Mouse (Mus musculus) midbrain, postnatal 0 days (tissue): ENCODE data around the gene Rcc2. TPM values are rescaled to one million over a fixed set of nuclear protein-coding genes. Genes with fewer than 3 reads are reported as not detected.
A peak's percentile ranks its signal among the peaks of the same experiment; 100 is the strongest.

Experiments
- ATAC-seq: fragments of 200-750 bp; cut with Nextera tagmentation; 2 replicates; pipeline ENCODE4 v1.8.0; 2017; ENCODE audit warnings: moderate number of reproducible peaks, mild to moderate bottlenecking, moderate TSS enrichment, moderate library complexity; ENCODE audit not compliant: low FRiP score
- DNase-seq: peaks from one replicate; pipeline ENCODE4 v3.0.0-alpha.2; 2015; ENCODE audit warnings: low spot score
- H3K27ac ChIP-seq: fragments of 300-500 bp; sonication (generic); 2 replicates; pipeline ENCODE4 v1.5.1; 2014; ENCODE audit warnings: low read depth, mild to moderate bottlenecking, low read length, mixed read lengths
- H3K27me3 ChIP-seq: fragments of 300-500 bp; sonication (generic); 2 replicates; pipeline ENCODE4 v1.6.1; 2014; ENCODE audit warnings: low read length, control low read depth, mixed read lengths; ENCODE audit not compliant: insufficient read depth
- H3K36me3 ChIP-seq: fragments of 300-500 bp; sonication (generic); 2 replicates; pipeline ENCODE4 v1.6.1; 2014; ENCODE audit warnings: low read length, control low read depth, mixed read lengths; ENCODE audit not compliant: insufficient read depth
- H3K4me1 ChIP-seq: fragments of 300-500 bp; sonication (generic); 2 replicates; pipeline ENCODE4 v1.6.1; 2014; ENCODE audit warnings: mild to moderate bottlenecking, control low read depth, antibody characterized with exemption, low read length, mixed read lengths; ENCODE audit not compliant: insufficient read depth
- H3K4me2 ChIP-seq: fragments of 300-500 bp; sonication (generic); 2 replicates; pipeline ENCODE4 v1.6.1; 2014; ENCODE audit warnings: low read depth, mild to moderate bottlenecking, low read length, mixed read lengths; ENCODE audit not compliant: poor library complexity, severe bottlenecking
- H3K4me3 ChIP-seq: fragments of 300-500 bp; sonication (generic); 2 replicates; pipeline ENCODE4 v1.5.1; 2014; ENCODE audit warnings: low read depth, mild to moderate bottlenecking, low read length, moderate library complexity
- H3K9ac ChIP-seq: fragments of 300-500 bp; sonication (generic); replicated peaks from 2 replicates; pipeline ENCODE4 v1.6.1; 2014; ENCODE audit warnings: mild to moderate bottlenecking, low read length, moderate library complexity, mixed read lengths; ENCODE audit not compliant: poor library complexity, severe bottlenecking
- H3K9me3 ChIP-seq: fragments of 300-500 bp; sonication (generic); 2 replicates; pipeline ENCODE4 v1.6.1; 2016; ENCODE audit warnings: low read length, control low read depth
- CTCF ChIP-seq: IDR thresholded peaks from 2 replicates; pipeline ENCODE4 v1.5.1; 2016; ENCODE audit warnings: antibody characterized with exemption, mild to moderate bottlenecking
- WGBS: fragments of 180-500 bp; shearing (Covaris S2); extraction: QIAGEN DNeasy Blood & Tissue Kit; methylation state at CpG from one replicate; pipeline ENCODE4 v1.1.7; 2014; 5-methylcytosine and 5-hydroxymethylcytosine counted together
- polyA plus RNA-seq: library from polyadenylated mRNA; unstranded; fragments of >200 nt; fragmentation: Nextera tagmentation; extraction: Ambion mirVana; gene quantifications from 2 replicates; pipeline ENCODE4 v1.2.1, GENCODE M21; 2015
- total RNA-seq: library from RNA; depleted of rRNA; stranded (reverse); fragments of >200 nt; gene quantifications from 2 replicates; pipeline ENCODE4 v1.2.3, GENCODE M21; 2014

The Rcc2 gene
- total and polyA plus RNA-seq, 2 experiments from 2014 or later: 13.2 to 51.2 TPM

DNA sequence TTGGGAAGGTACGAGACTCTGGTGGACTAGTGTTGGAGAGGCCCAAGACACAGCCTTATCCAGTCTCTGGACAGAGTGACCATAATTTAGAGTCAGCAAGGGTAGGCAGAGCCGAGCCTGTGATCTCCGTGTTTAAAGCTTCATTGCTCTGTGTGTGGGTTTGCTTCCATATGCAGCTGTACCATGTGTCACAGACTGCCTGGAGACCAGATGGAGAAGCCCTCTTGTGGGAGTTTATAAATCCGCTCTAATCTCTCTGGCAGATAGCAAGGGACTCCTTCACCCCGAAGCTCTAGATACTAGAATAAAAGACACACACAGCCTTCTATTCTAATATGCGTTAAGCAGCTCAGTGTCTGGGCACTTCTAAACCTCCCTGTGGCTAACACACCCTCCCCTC, 24.4 kb downstream of the Rcc2 start:
- 32% methylated on average over 6 of the region's 6 CpGs for whole genome bisulfite sequencing
- H3K4me2 ChIP-seq: no peak overlapping the region
- H3K27ac ChIP-seq: no peak overlapping the region
- no peaks in the 10 kb centered on the region for H3K9me3 ChIP-seq
- H3K27me3 ChIP-seq: no peaks in the 10 kb centered on the region
- 0 out of 2 replicates have a peak, but pooled peaks have one; percentile 20 for ATAC-seq
- no peak overlapping the region for H3K9ac ChIP-seq
- TF ChIP-seq CTCF: peak; percentile 44
- H3K4me3 ChIP-seq: no peak overlapping the region
- peak; percentile 46 for DNase-seq
- no peaks in the 10 kb centered on the region for H3K4me1 ChIP-seq
- H3K36me3 ChIP-seq: peaks cover 30% of the 10 kb centered on the region

DNA sequence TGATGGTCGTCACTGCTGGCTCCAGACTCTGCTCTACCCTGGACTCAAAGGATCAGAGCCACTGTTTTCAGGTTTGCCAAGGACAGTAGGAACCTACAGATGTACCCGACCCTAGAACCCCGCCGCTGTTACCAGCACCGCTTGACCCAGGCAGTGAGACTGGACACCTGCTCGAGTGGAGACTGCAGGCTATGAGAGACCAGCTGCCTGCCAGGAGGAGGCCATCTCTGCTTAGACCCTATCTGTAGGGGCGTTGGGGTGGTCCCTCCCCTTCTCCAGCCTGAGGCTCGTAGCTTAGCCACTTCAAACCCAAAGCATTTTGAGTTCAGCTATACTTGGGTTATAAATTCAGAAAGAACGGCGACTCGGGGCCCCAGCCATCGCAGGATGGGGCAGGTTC, 26.6 kb downstream of the Rcc2 start:
- Histone ChIP-seq H3K9ac (no peak overlapping the region), H3K9me3 (no peaks in the 10 kb centered on the region), H3K27ac (no peak overlapping the region), H3K27me3 (no peaks in the 10 kb centered on the region), H3K4me2 (no peak overlapping the region), H3K36me3 (peaks cover 8% of the 10 kb centered on the region), H3K4me1 (no peaks in the 10 kb centered on the region), H3K4me3 (no peak overlapping the region)
- WGBS: 85% methylated on average over 12 of the region's 12 CpGs
- DNase-seq (no peak), ATAC-seq (no peak)
- TF ChIP-seq CTCF: no peak

DNA sequence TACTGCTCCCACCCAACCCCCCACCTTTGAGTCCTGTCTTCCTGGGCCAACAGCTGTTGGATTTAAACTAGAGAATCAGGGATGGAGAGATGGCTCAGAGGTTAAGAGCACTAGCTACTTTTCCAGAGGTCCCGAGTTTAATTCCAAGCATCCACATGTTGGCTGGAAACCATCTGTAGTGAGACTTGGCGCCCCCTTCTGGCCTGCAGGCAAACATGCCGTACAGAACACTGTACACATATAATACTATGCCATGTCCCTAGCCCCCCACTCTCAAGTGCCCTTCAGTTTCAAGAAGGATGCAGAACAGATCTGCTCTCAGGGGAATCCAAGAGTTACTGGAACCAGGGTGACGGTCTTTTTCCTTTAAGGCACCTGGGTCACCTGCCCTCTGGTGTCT, 31.3 kb downstream of the Rcc2 start:
- H3K9me3 ChIP-seq: no peaks in the 10 kb centered on the region
- 77% methylated on average over 4 of the region's 4 CpGs for whole genome bisulfite sequencing
- H3K27ac ChIP-seq: no peak overlapping the region
- no peak for ATAC-seq
- no peaks in the 10 kb centered on the region for H3K27me3 ChIP-seq
- H3K9ac ChIP-seq: no peak overlapping the region
- no peaks in the 10 kb centered on the region for H3K36me3 ChIP-seq
- no peak overlapping the region for H3K4me2 ChIP-seq
- no peaks in the 10 kb centered on the region for H3K4me1 ChIP-seq
- DNase-seq: no peak
- H3K4me3 ChIP-seq: no peak overlapping the region
- peak; percentile 25 for TF ChIP-seq CTCF

GRCm38 (mm10) chr4:140732871-140733270, 32.5 kb downstream of the Rcc2 start:
- Histone ChIP-seq H3K27ac (no peak overlapping the region), H3K9me3 (no peaks in the 10 kb centered on the region), H3K4me3 (no peak overlapping the region), H3K4me2 (no peak overlapping the region), H3K36me3 (no peaks in the 10 kb centered on the region), H3K4me1 (no peaks in the 10 kb centered on the region), H3K9ac (no peak overlapping the region), H3K27me3 (no peaks in the 10 kb centered on the region)
- ATAC-seq (no peak), DNase-seq (no peak)
- no peak for TF ChIP-seq CTCF
- WGBS: 75% methylated on average over 7 of the region's 7 CpGs

DNA sequence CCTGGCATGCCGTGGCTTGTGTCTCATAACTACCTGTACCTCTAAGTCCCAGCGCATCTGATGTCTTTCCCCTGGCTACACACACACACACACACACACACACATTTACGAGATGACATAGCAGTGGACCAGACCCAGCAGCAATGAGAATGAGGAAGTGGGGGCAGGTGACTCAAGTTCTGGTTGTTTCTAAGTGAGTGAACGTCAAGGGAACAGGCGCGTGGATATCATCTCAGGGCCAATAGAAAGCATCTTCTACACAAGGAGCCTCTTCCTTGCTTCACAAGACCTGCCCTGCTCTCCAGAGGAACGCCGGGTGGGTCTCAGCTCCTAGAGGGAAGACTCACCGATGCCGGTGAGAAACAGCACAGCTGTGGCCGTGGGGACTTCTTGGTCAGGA, 40.3 kb downstream of the Rcc2 start:
- DNase-seq (no peak), ATAC-seq (no peak)
- H3K4me2 ChIP-seq: no peak overlapping the region
- no peak overlapping the region for H3K9ac ChIP-seq
- no peaks in the 10 kb centered on the region for H3K27me3 ChIP-seq
- H3K4me3 ChIP-seq: no peak overlapping the region
- TF ChIP-seq CTCF: no peak
- H3K27ac ChIP-seq: no peak overlapping the region
- 92% methylated on average over 11 of the region's 11 CpGs for WGBS
- H3K4me1 ChIP-seq: no peaks in the 10 kb centered on the region
- no peaks in the 10 kb centered on the region for H3K9me3 ChIP-seq
- no peaks in the 10 kb centered on the region for H3K36me3 ChIP-seq

DNA sequence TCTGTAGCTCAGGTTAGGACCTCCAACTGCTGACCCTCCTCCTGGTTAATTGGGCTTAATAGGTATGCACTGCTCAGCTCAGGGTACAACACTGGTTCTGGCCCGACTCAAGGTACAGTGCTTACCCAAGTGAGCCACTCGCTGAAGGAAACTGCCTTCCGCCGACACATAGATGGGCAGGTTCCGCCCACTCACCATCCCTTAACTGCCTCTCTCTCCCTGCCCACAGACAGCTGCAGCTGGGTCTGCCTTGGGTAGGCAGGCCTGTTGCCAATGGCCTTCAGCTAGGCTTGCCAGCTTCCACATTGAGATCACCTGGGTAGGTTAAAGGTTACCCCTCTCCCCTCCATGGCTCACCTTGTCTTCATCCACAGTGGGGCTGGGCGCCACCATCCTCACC, 41.1 kb downstream of the Rcc2 start:
- no peaks in the 10 kb centered on the region for H3K27me3 ChIP-seq
- no peak overlapping the region for H3K4me2 ChIP-seq
- ATAC-seq (no peak), DNase-seq (no peak)
- H3K4me3 ChIP-seq: no peak overlapping the region
- H3K9ac ChIP-seq: no peak overlapping the region
- H3K4me1 ChIP-seq: no peaks in the 10 kb centered on the region
- WGBS: 90% methylated on average over 6 of the region's 6 CpGs
- no peaks in the 10 kb centered on the region for H3K36me3 ChIP-seq
- H3K9me3 ChIP-seq: no peaks in the 10 kb centered on the region
- no peak overlapping the region for H3K27ac ChIP-seq
- no peak for TF ChIP-seq CTCF
